Mouse (Mus musculus) cerebellum, adult 2 months (tissue): ENCODE measurements around the gene N4bp2l1. TPM values are rescaled to one million over a fixed set of nuclear protein-coding genes. Genes with fewer than 3 reads are reported as not detected.

Source experiments
- DNase-seq, 2 experiments: peaks; one replicate each; pipeline ENCODE4 v3.0.0; 2021
- H3K27ac ChIP-seq: fragments of 200-500 bp; 2 replicates; pipeline ENCODE4 v1.5.1; 2012; ENCODE audit warnings: low read length, control low read depth, inconsistent platforms; ENCODE audit not compliant: insufficient read depth
- H3K27me3 ChIP-seq: fragments of 200-500 bp; 2 replicates; pipeline ENCODE4 v1.6.1; 2012; ENCODE audit warnings: inconsistent platforms, mild to moderate bottlenecking, low read length, moderate library complexity; ENCODE audit not compliant: control insufficient read depth, insufficient read depth
- H3K4me1 ChIP-seq: fragments of 200-500 bp; 2 replicates; pipeline ENCODE4 v1.6.1; 2011; ENCODE audit warnings: low read length; ENCODE audit not compliant: control insufficient read depth, insufficient read depth
- H3K4me3 ChIP-seq: fragments of 200-500 bp; replicated peaks from 2 replicates; pipeline ENCODE3; 2011; ENCODE audit warnings: mild to moderate bottlenecking, low read depth, low read length, control low read depth; ENCODE audit not compliant: insufficient read depth
- CTCF ChIP-seq: fragments of 200-500 bp; IDR thresholded peaks from 2 replicates; pipeline ENCODE4 v1.5.1; 2011; ENCODE audit warnings: low read depth, mild to moderate bottlenecking, control low read depth, low read length, moderate library complexity, borderline replicate concordance; ENCODE audit not compliant: insufficient read depth
- POLR2A ChIP-seq: fragments of 200-500 bp; IDR thresholded peaks from 2 replicates; pipeline ENCODE4 v1.6.1; 2011; ENCODE audit warnings: low read length, control low read depth, borderline replicate concordance; ENCODE audit not compliant: insufficient read depth
- WGBS: fragments of 180-500 bp; shearing (Covaris S2); methylation state at CpG from one replicate; pipeline ENCODE4 v1.1.7; 2018; 5-methylcytosine and 5-hydroxymethylcytosine counted together
- polyA plus RNA-seq: library from polyadenylated mRNA; depleted of rRNA; stranded (reverse); fragments of >200 nt; gene quantifications from 2 replicates; pipeline ENCODE4 v1.2.3, GENCODE M21; 2012

N4bp2l1 gene
- polyA plus RNA-seq, 1 experiment = 45.7 TPM

- TF ChIP-seq POLR2A = no peak
- no peak for TF ChIP-seq CTCF
- DNase-seq = no peak
- WGBS = 74% methylated on average over 11 of the region's 11 CpGs
- no peaks in the 10 kb centered on the region for H3K4me1 ChIP-seq
- H3K27me3 ChIP-seq = no peaks in the 10 kb centered on the region
- H3K27ac ChIP-seq = no peak overlapping the region
- no peak overlapping the region for H3K4me3 ChIP-seq
These were observed 26.3 kb downstream of the N4bp2l1 start for GRCm38 (mm10) chr5:150570496-150571219.

- WGBS = 89% methylated on average over 5 of the region's 5 CpGs
- no peaks in the 10 kb centered on the region for H3K27me3 ChIP-seq
- H3K4me1 ChIP-seq = no peaks in the 10 kb centered on the region
- no peak for DNase-seq
- H3K4me3 ChIP-seq = no peak overlapping the region
- H3K27ac ChIP-seq = no peak overlapping the region
- TF ChIP-seq POLR2A (no peak), CTCF (no peak)
These were observed 30.0 kb downstream of the N4bp2l1 start for GRCm38 (mm10) chr5:150566971-150567370.

- H3K27ac ChIP-seq = no peak overlapping the region
- WGBS = 60% methylated on average over 3 of the region's 3 CpGs
These were observed 30.8 kb downstream of the N4bp2l1 start for GRCm38 (mm10) chr5:150566226-150566625.

GRCm38 (mm10) chr5:150564426-150564825 lies 32.6 kb downstream of the N4bp2l1 start:
- no peak overlapping the region for H3K27ac ChIP-seq
- 98% methylated on average over 6 of the region's 6 CpGs for WGBS
- H3K4me1 ChIP-seq = no peaks in the 10 kb centered on the region
- no peak for TF ChIP-seq POLR2A
- H3K27me3 ChIP-seq = no peaks in the 10 kb centered on the region
- DNase-seq = no peak
- H3K4me3 ChIP-seq = no peak overlapping the region

More at GRCm38 (mm10) chr5:150566226-150566625, 30.8 kb downstream of the N4bp2l1 start:
- H3K27me3 ChIP-seq = no peaks in the 10 kb centered on the region
- H3K4me1 ChIP-seq = no peaks in the 10 kb centered on the region
- TF ChIP-seq POLR2A (no peak), CTCF (no peak)
- no peak for DNase-seq
- H3K4me3 ChIP-seq = no peak overlapping the region

GRCm38 (mm10) chr5:150561783-150562182 lies 35.2 kb downstream of the N4bp2l1 start:
- Histone ChIP-seq H3K4me3 (no peak overlapping the region), H3K27ac (no peak overlapping the region), H3K4me1 (no peaks in the 10 kb centered on the region), H3K27me3 (no peaks in the 10 kb centered on the region)
- WGBS = 92% methylated on average over 5 of the region's 5 CpGs
- no peak for TF ChIP-seq CTCF
- no peak for TF ChIP-seq POLR2A
- DNase-seq = no peak

- DNase-seq = no peak
- H3K4me3 ChIP-seq = no peak overlapping the region
- H3K27me3 ChIP-seq = no peaks in the 10 kb centered on the region
- TF ChIP-seq CTCF = no peak
- no peak for TF ChIP-seq POLR2A
- H3K4me1 ChIP-seq = no peaks in the 10 kb centered on the region
- H3K27ac ChIP-seq = no peak overlapping the region
These were observed 35.6 kb downstream of the N4bp2l1 start for GRCm38 (mm10) chr5:150561376-150561775.

GRCm38 (mm10) chr5:150560851-150561250 lies 36.1 kb downstream of the N4bp2l1 start:
- H3K27me3 ChIP-seq = no peaks in the 10 kb centered on the region
- no peak for DNase-seq
- WGBS = 93% methylated on average over 5 of the region's 5 CpGs
- no peak overlapping the region for H3K4me3 ChIP-seq
- no peak overlapping the region for H3K27ac ChIP-seq
- H3K4me1 ChIP-seq = no peaks in the 10 kb centered on the region
- TF ChIP-seq CTCF (no peak), POLR2A (no peak)

GRCm38 (mm10) chr5:150559519-150560103 lies 37.4 kb downstream of the N4bp2l1 start:
- H3K4me1 ChIP-seq = no peaks in the 10 kb centered on the region
- H3K27ac ChIP-seq = no peak overlapping the region
- DNase-seq = no peak
- 92% methylated on average over 6 of the region's 6 CpGs for WGBS
- H3K27me3 ChIP-seq = no peaks in the 10 kb centered on the region
- TF ChIP-seq POLR2A (no peak), CTCF (no peak)
- H3K4me3 ChIP-seq = no peak overlapping the region

GRCm38 (mm10) chr5:150551637-150552036 lies 45.4 kb downstream of the N4bp2l1 start:
- DNase-seq = no peak
- no peaks in the 10 kb centered on the region for H3K4me1 ChIP-seq
- H3K4me3 ChIP-seq = no peak overlapping the region
- TF ChIP-seq POLR2A = no peak
- no peak for TF ChIP-seq CTCF
- 49% methylated on average over 3 of the region's 3 CpGs for WGBS
- H3K27me3 ChIP-seq = no peaks in the 10 kb centered on the region
- no peak overlapping the region for H3K27ac ChIP-seq
